Mouse (Mus musculus) stomach, postnatal 0 days (tissue): Measurements from ENCODE around the gene Prr23a2.

Experiments
- CTCF ChIP-seq: IDR thresholded peaks from 2 replicates; pipeline ENCODE4 v1.5.1; 2016; ENCODE audit warnings: antibody characterized with exemption, low read depth, mild to moderate bottlenecking, moderate library complexity
- EP300 ChIP-seq: optimal IDR thresholded peaks from 2 replicates; pipeline ENCODE3; 2016; ENCODE audit warnings: antibody characterized with exemption

DNA sequence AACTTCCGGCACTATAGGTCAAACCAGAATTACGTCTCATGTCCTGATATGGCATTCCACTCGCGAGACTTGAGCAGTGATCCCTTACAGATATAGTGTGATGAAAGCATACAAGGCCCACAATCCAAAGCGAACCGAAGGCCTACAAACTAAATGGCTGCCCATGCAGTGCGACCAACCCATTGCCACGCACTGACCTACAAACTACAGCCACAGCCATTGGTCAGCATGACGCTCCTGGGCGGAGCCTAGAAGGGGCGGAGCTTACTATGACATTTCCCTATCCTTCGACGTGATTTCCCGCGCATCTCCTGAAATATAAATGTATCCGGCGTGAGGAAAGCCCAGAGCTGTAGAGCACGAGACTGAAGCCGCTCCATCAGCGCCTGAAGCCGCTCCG lies 14.2 kb upstream of the Prr23a2 start, which contains the start of gene Prr23a1:
- TF ChIP-seq CTCF = no peak
- no peak for TF ChIP-seq EP300
